Mouse (Mus musculus) bone marrow, adult 2 months (tissue): ENCODE measurements around the gene 1700007K13Rik.

Experiments
- CTCF ChIP-seq: fragments of 200-500 bp; IDR thresholded peaks from 2 replicates; pipeline ENCODE4 v1.5.1; 2011; ENCODE audit warnings: low read length, control low read depth; ENCODE audit not compliant: control insufficient read depth, insufficient read depth
- POLR2A ChIP-seq: fragments of 200-500 bp; IDR thresholded peaks from 2 replicates; pipeline ENCODE4 v1.6.1; 2011; ENCODE audit warnings: low read depth, mild to moderate bottlenecking, control low read depth, low read length, borderline replicate concordance; ENCODE audit not compliant: control insufficient read depth

DNA sequence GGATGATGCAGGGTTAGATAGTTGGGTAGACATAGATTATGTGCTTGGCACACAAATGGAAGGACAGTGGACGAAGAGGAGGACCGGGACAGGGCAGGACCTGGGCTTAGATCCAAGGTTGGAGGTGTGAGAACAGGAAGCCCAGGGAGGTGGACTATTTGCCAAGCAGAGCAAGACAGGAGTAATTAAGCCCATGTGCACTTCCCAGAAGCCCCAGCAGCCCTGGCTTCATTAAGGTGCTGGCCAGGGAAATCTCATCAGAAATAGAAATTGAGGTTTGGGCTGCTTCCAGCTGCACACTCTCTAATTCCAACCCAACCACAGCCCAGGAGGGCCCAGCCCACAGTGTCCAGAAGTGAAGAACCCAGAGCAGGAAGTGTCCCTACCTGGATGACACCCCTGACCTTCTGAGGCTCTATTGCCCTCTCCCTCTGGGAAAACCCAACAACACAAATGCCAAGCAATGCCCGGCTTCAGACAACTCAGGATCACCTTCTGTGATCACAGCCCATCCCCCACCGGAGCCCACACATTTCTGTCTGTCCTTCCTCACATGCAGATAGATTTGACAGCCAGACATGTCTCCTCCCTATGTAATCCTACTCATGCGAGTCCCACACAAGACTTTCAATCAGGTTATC lies 51.9 kb downstream of the 1700007K13Rik start:
- no peak for TF ChIP-seq CTCF
- no peak for TF ChIP-seq POLR2A
